Mouse (Mus musculus): ENCODE data around the gene Pzp.

DNA sequence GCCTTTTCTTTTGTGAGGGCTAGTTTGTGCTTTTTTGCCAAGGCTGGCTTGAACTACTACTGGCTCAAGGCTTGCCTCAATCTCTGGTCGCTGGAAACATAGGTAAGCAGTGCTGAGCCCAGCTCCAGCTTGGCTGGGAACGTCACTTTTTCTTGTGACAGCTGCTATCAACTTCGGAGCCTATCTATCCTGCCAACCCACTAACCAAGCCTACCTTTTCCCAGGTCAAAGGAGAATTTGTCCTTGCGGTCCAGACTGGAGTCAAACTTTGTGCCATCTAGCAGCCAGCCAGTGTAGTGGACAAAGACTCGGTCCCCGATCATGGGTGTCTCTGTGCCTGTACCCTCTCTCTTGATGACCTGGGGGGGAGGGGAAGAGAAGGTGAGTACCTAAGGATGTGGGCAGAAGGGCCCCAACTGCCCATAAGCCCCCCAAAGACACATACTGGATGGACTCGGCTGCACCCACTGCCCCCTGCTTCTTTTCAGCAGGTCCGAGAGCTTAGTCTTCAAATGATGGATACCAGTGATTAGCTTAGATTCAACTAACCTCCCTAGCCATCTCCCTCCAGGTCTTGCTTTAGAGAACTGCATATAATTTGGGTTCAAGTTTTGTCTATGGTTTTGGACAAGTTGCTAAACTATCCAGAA lies 90.0 kb downstream of the Pzp start:
- no peak for TF ChIP-seq GATA1 (IDR thresholded peaks at IDR 0.05; ENCODE audit: borderline replicate concordance, low read length)
- TF ChIP-seq FLI1 (IDR thresholded peaks at IDR 0.05; ENCODE audit: low read length) = no peak
